Mouse (Mus musculus) frontal cortex, postnatal 10 days (tissue): Measurements from ENCODE around the gene C1galt1.

ENCODE experiments used
- DNase-seq, 2 experiments: peaks; one replicate each; pipeline ENCODE4 v3.0.0; 2022; ENCODE audit warnings: low spot score in 2 of 2, mixed read lengths in 1 of 2

C1galt1 gene

GRCm38 (mm10) chr6:7844802-7845679 is at the start of gene C1galt1:
TSS of gene C1galt1 (plus strand) at chr6:7844842.
- DNase-seq = peak in 1 of 2 experiments; percentile 25

- no peak for DNase-seq
Observed at GRCm38 (mm10) chr6:7799969-7800368, 44.7 kb upstream of the C1galt1 start.

GRCm38 (mm10) chr6:7803765-7804542 is 40.7 kb upstream of the C1galt1 start:
- no peak for DNase-seq

GRCm38 (mm10) chr6:7814146-7814545 is 30.5 kb upstream of the C1galt1 start:
- no peak for DNase-seq

- no peak for DNase-seq
Observed at GRCm38 (mm10) chr6:7816233-7816632, 28.4 kb upstream of the C1galt1 start.

GRCm38 (mm10) chr6:7822688-7823087 is 22.0 kb upstream of the C1galt1 start:
- DNase-seq = no peak

- no peak for DNase-seq
Observed at GRCm38 (mm10) chr6:7830793-7831192, 13.8 kb upstream of the C1galt1 start.

- no peak for DNase-seq
Observed at GRCm38 (mm10) chr6:7832564-7833175, 12.0 kb upstream of the C1galt1 start.

GRCm38 (mm10) chr6:7843726-7844411 is 773 bp upstream of the C1galt1 start:
- DNase-seq = no peak

GRCm38 (mm10) chr6:7844412-7844801 is 235 bp upstream of the C1galt1 start:
- peak; percentile 97 for DNase-seq

GRCm38 (mm10) chr6:7845680-7846017 is 1.0 kb downstream of the C1galt1 start:
- DNase-seq = no peak

- DNase-seq = no peak
Observed at GRCm38 (mm10) chr6:7846726-7847439, 2.2 kb downstream of the C1galt1 start.

- DNase-seq = no peak
Observed at GRCm38 (mm10) chr6:7847890-7848508, 3.4 kb downstream of the C1galt1 start.

GRCm38 (mm10) chr6:7848714-7849113 is 4.1 kb downstream of the C1galt1 start:
- no peak for DNase-seq

- DNase-seq = no peak
Observed at GRCm38 (mm10) chr6:7851036-7851435, 6.4 kb downstream of the C1galt1 start.

- DNase-seq = no peak
Observed at GRCm38 (mm10) chr6:7852919-7853318, 8.3 kb downstream of the C1galt1 start.

GRCm38 (mm10) chr6:7853461-7853860 is 8.8 kb downstream of the C1galt1 start:
- no peak for DNase-seq

GRCm38 (mm10) chr6:7856682-7857290 is 12.1 kb downstream of the C1galt1 start:
- DNase-seq = no peak

GRCm38 (mm10) chr6:7857356-7858247 is 13.0 kb downstream of the C1galt1 start:
- no peak for DNase-seq
